Mouse (Mus musculus) cerebellum, adult 2 months (tissue): ENCODE data around the gene Rnaseh2c.

Source experiments
- CTCF ChIP-seq: fragments of 200-500 bp; IDR thresholded peaks from 2 replicates; pipeline ENCODE4 v1.5.1; 2011; ENCODE audit warnings: low read depth, mild to moderate bottlenecking, control low read depth, low read length, moderate library complexity, borderline replicate concordance; ENCODE audit not compliant: insufficient read depth
- POLR2A ChIP-seq: fragments of 200-500 bp; IDR thresholded peaks from 2 replicates; pipeline ENCODE4 v1.6.1; 2011; ENCODE audit warnings: low read length, control low read depth, borderline replicate concordance; ENCODE audit not compliant: insufficient read depth

GRCm38 (mm10) chr19:5580776-5581175 lies 20.9 kb upstream of the Rnaseh2c start:
- TF ChIP-seq POLR2A (no peak), CTCF (no peak)
